Mouse (Mus musculus) lung, embryonic 15.5 days (tissue): Measurements from ENCODE around the gene Gm10229. TPM values are rescaled to one million over a fixed set of nuclear protein-coding genes. Genes with fewer than 3 reads are reported as not detected.
"Not testable (repeated sequence)": the region's sequence is repeated elsewhere in the genome, so short reads cannot be mapped to it uniquely, and the experiment has no call there.

Source experiments
- ATAC-seq: fragments of 200-750 bp; cut with Nextera tagmentation; 2 replicates; pipeline ENCODE4 v1.8.0; 2017; ENCODE audit warnings: moderate number of reproducible peaks, borderline replicate concordance; ENCODE audit not compliant: low FRiP score, low TSS enrichment; ENCODE audit errors: extremely low read depth
- H3K27ac ChIP-seq: fragments of 300-500 bp; sonication (generic); 2 replicates; pipeline ENCODE4 v1.5.1; 2015; ENCODE audit warnings: moderate library complexity, mild to moderate bottlenecking, inconsistent platforms
- H3K27me3 ChIP-seq: fragments of 300-500 bp; sonication (generic); 2 replicates; pipeline ENCODE4 v1.6.1; 2015; ENCODE audit warnings: inconsistent platforms
- H3K36me3 ChIP-seq: fragments of 300-500 bp; sonication (generic); 2 replicates; pipeline ENCODE4 v1.6.1; 2015; ENCODE audit warnings: inconsistent platforms
- H3K4me1 ChIP-seq: fragments of 300-500 bp; sonication (generic); 2 replicates; pipeline ENCODE4 v1.6.1; 2015; ENCODE audit warnings: inconsistent platforms
- H3K4me2 ChIP-seq: fragments of 300-500 bp; sonication (generic); 2 replicates; pipeline ENCODE4 v1.6.1; 2015; ENCODE audit warnings: inconsistent platforms, mild to moderate bottlenecking, moderate library complexity
- H3K4me3 ChIP-seq: fragments of 300-500 bp; sonication (generic); 2 replicates; pipeline ENCODE4 v1.5.1; 2015; ENCODE audit warnings: mild to moderate bottlenecking, inconsistent platforms
- H3K9ac ChIP-seq: fragments of 300-500 bp; sonication (generic); 2 replicates; pipeline ENCODE4 v1.6.1; 2015; ENCODE audit warnings: inconsistent platforms
- H3K9me3 ChIP-seq: fragments of 300-500 bp; sonication (generic); 2 replicates; pipeline ENCODE4 v1.6.1; 2016; ENCODE audit warnings: inconsistent platforms
- WGBS: fragments of 180-500 bp; shearing (Covaris S2); methylation state at CpG from one replicate; pipeline ENCODE4 v1.1.7; 2015; 5-methylcytosine and 5-hydroxymethylcytosine counted together
- polyA plus RNA-seq: library from polyadenylated mRNA; unstranded; fragments of >200 nt; fragmentation: Nextera tagmentation; extraction: Ambion mirVana; gene quantifications from 2 replicates; pipeline ENCODE4 v1.2.1, GENCODE M21; 2015

The Gm10229 gene
- polyA plus RNA-seq: not detected in 2 replicates

DNA sequence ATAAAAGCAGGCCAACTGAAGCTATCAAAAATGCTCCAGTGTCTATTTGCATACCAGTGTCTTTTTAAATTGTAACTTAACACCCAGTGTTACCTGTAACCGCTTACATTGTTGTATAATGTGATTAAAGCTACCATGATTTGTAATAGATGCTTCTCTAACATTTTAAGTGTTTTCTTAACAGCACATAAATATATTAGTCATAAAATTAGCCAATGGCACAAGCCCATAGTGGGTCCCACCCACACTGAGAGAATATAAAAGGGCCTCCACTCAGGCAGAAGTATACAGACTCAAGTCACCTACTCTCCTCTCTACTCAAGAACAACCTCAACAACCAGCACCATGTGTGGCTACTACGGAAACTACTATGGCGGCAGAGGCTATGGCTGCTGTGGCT lies at the start of gene Gm10229:
TSS of gene Gm10229 (plus strand) at position 301 of the 400 bp plus-strand sequence.
- H3K9ac ChIP-seq, H3K4me3 ChIP-seq, H3K36me3 ChIP-seq, H3K27me3 ChIP-seq, H3K4me1 ChIP-seq, H3K27ac ChIP-seq, H3K9me3 ChIP-seq, H3K4me2 ChIP-seq, ATAC-seq: not testable (repeated sequence)
- 88% methylated on average over 3 of the region's 3 CpGs for WGBS

- H3K27me3 ChIP-seq: no peaks in the 10 kb centered on the region
- H3K4me1 ChIP-seq: no peaks in the 10 kb centered on the region
- no peak within 1 kb of the TSS for H3K4me3 ChIP-seq
- H3K27ac ChIP-seq: no peak within 1 kb of the TSS
- no peak within 1 kb of the TSS for H3K9ac ChIP-seq
- no peak within 1 kb of the TSS for H3K4me2 ChIP-seq
- ATAC-seq: no peak
- no peaks in the 10 kb centered on the region for H3K9me3 ChIP-seq
- WGBS: 79% methylated on average over 5 of the region's 5 CpGs
- no peaks in the 10 kb centered on the region for H3K36me3 ChIP-seq
Measured at GRCm38 (mm10) chr16:89010659-89011058, 4.4 kb upstream of the Gm10229 start, which contains the start of gene Krtap22-2. Krtap22-2 (minus strand) TSS chr16:89010759.

DNA sequence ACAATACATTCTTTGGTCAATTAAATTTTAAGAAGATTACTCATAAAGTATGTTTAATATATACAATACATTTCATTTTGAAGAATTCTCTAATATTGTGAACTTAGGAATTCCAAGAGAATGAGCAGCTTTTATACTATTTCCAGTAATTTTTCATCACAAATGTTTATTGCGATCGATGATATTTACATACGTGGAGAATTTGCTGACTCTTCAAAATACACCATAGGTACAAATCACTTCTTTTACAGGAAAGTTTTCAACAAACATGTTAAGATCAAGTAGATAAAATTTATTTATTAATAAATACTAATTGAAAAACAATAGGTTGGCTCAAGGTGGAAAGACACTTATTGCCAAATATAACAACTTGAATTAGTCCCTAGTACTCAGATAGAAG lies 1.1 kb upstream of the Gm10229 start:
- no peaks in the 10 kb centered on the region for H3K36me3 ChIP-seq
- H3K4me1 ChIP-seq: no peaks in the 10 kb centered on the region
- no peak overlapping the region for H3K4me3 ChIP-seq
- 94% methylated on average over 3 of the region's 3 CpGs for WGBS
- no peaks in the 10 kb centered on the region for H3K9me3 ChIP-seq
- no peak overlapping the region for H3K27ac ChIP-seq
- no peak for ATAC-seq
- H3K9ac ChIP-seq: no peak overlapping the region
- no peaks in the 10 kb centered on the region for H3K27me3 ChIP-seq
- H3K4me2 ChIP-seq: no peak overlapping the region

GRCm38 (mm10) chr16:89031399-89031798 lies 16.3 kb downstream of the Gm10229 start, which contains the start of gene Krtap6-1:
Krtap6-1 (plus strand) TSS chr16:89031699.
- not testable (repeated sequence) for H3K9me3 ChIP-seq, H3K36me3 ChIP-seq, H3K4me2 ChIP-seq, H3K27ac ChIP-seq, H3K4me3 ChIP-seq, H3K4me1 ChIP-seq, ATAC-seq, H3K27me3 ChIP-seq, H3K9ac ChIP-seq
- 88% methylated on average over 3 of the region's 3 CpGs for WGBS

- 79% methylated on average over 2 of the region's 4 CpGs for WGBS
- H3K9me3 ChIP-seq, H3K4me2 ChIP-seq, ATAC-seq, H3K4me3 ChIP-seq, H3K4me1 ChIP-seq, H3K9ac ChIP-seq, H3K27ac ChIP-seq, H3K36me3 ChIP-seq, H3K27me3 ChIP-seq: not testable (repeated sequence)
Measured at GRCm38 (mm10) chr16:89041372-89041771, 26.3 kb downstream of the Gm10229 start, which contains the start of gene Gm10228. Gm10228 (minus strand) TSS chr16:89041472.

DNA sequence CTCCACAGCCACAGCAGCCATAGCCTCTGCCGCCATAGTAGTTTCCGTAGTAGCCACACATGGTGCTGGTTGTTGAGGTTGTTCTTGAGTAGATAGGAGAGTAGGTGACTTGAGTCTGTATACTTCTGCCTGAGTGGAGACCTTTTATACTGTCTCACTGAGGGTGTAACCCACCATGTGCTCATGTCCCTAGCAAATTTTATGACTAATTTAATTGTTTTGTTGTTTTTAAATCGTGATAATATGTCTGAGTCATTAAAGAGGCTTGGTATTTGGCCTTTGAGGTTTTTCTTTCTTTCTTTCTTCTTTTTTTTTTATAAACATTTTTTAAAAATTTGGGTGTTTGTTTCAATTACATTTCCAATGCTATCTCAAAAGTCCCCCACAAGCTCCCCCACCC lies 32.7 kb downstream of the Gm10229 start, which contains the start of gene Krtap6-5:
TSS of gene Krtap6-5 (minus strand) at position 101 of the 400 bp plus-strand sequence.
- no peaks in the 10 kb centered on the region for H3K27me3 ChIP-seq
- no peak within 1 kb of the TSS for H3K4me2 ChIP-seq
- no peaks in the 10 kb centered on the region for H3K9me3 ChIP-seq
- no peak within 1 kb of the TSS for H3K4me3 ChIP-seq
- H3K27ac ChIP-seq: no peak within 1 kb of the TSS
- no peak for ATAC-seq
- no peaks in the 10 kb centered on the region for H3K4me1 ChIP-seq
- H3K36me3 ChIP-seq: no peaks in the 10 kb centered on the region
- 77% methylated on average over 3 of the region's 3 CpGs for WGBS
- no peak within 1 kb of the TSS for H3K9ac ChIP-seq

- H3K27me3 ChIP-seq, H3K9me3 ChIP-seq, H3K9ac ChIP-seq, H3K36me3 ChIP-seq, H3K4me1 ChIP-seq, H3K27ac ChIP-seq, ATAC-seq, H3K4me2 ChIP-seq, H3K4me3 ChIP-seq: not testable (repeated sequence)
- no CpG with 5 or more reads among the region's 2 CpGs for WGBS
Measured at GRCm38 (mm10) chr16:89063902-89064301, 48.8 kb downstream of the Gm10229 start, which contains the start of gene 1110025L11Rik. 1110025L11Rik (minus strand) TSS chr16:89064002.

Other genes starting within 250 kb of the Gm10229 start
- not detected in 2 replicates for gene 2310057N15Rik, start 241.1 kb upstream of the Gm10229 start, polyA plus RNA-seq
- gene Gm5965, start 237.4 kb upstream of the Gm10229 start, polyA plus RNA-seq: not detected in 2 replicates
- gene Gm20741, start 203.1 kb upstream of the Gm10229 start, polyA plus RNA-seq: not detected in 2 replicates
- gene Krtap15, start 195.1 kb upstream of the Gm10229 start, polyA plus RNA-seq: not detected in 2 replicates
- gene Krtap14, start 189.1 kb upstream of the Gm10229 start, polyA plus RNA-seq: not detected in 2 replicates
- not detected in 2 replicates for gene Krtap19-1, start 145.9 kb upstream of the Gm10229 start, polyA plus RNA-seq
- gene Krtap19-2, start 141.0 kb upstream of the Gm10229 start, polyA plus RNA-seq: not detected in 2 replicates
- not detected in 2 replicates for gene Krtap19-3, start 137.2 kb upstream of the Gm10229 start, polyA plus RNA-seq
- gene Krtap19-4, start 130.2 kb upstream of the Gm10229 start, polyA plus RNA-seq: not detected in 2 replicates
- gene Krtap19-5, start 118.8 kb upstream of the Gm10229 start, polyA plus RNA-seq: not detected in 2 replicates
- gene Krtap19-9b, start 83.0 kb upstream of the Gm10229 start, polyA plus RNA-seq: not detected in 2 replicates
- gene Krtap16-3, start 52.4 kb upstream of the Gm10229 start, polyA plus RNA-seq: not detected in 2 replicates
- gene Krtap22-2, start 4.5 kb upstream of the Gm10229 start, polyA plus RNA-seq: not detected in 2 replicates
- gene Krtap6-1, start 16.4 kb downstream of the Gm10229 start, polyA plus RNA-seq: not detected in 2 replicates
- not detected in 2 replicates for gene Gm10228, start 26.2 kb downstream of the Gm10229 start, polyA plus RNA-seq
- gene Krtap6-5, start 32.6 kb downstream of the Gm10229 start, polyA plus RNA-seq: not detected in 2 replicates
- not detected in 2 replicates for gene 1110025L11Rik, start 48.7 kb downstream of the Gm10229 start, polyA plus RNA-seq
- not detected in 2 replicates for gene Krtap6-3, start 68.7 kb downstream of the Gm10229 start, polyA plus RNA-seq
- not detected in 2 replicates for gene Gm6358, start 125.6 kb downstream of the Gm10229 start, polyA plus RNA-seq
- gene Gm10061, start 135.8 kb downstream of the Gm10229 start, polyA plus RNA-seq: not detected in 2 replicates
- gene Gm9789, start 142.7 kb downstream of the Gm10229 start, polyA plus RNA-seq: not detected in 2 replicates
- gene Gm7735, start 154.2 kb downstream of the Gm10229 start, polyA plus RNA-seq: not detected in 2 replicates
- not detected in 2 replicates for gene 1110057P08Rik, start 159.5 kb downstream of the Gm10229 start, polyA plus RNA-seq
- not detected in 2 replicates for gene Krtap20-2, start 190.6 kb downstream of the Gm10229 start, polyA plus RNA-seq